Mouse (Mus musculus): ENCODE measurements around the gene Dgkh.
"Not testable (repeated sequence)": the region's sequence is repeated elsewhere in the genome, so short reads cannot be mapped to it uniquely, and the experiment has no call there.

Dgkh gene

GRCm38 (mm10) chr14:78732617-78733312, at the start of gene Dgkh:
Gene Dgkh, minus strand, starts transcription at chr14:78732776.
- peak; percentile 89 for DNase-seq (ENCODE audit: low spot score)

- no peak for DNase-seq (ENCODE audit: low spot score)
These were observed 44.6 kb upstream of the Dgkh start for GRCm38 (mm10) chr14:78777215-78777614.

GRCm38 (mm10) chr14:78776659-78777058, 44.1 kb upstream of the Dgkh start:
- no peak for DNase-seq (ENCODE audit: low spot score)

- DNase-seq (ENCODE audit: low spot score): no peak
These were observed 43.1 kb upstream of the Dgkh start for GRCm38 (mm10) chr14:78775699-78776098.

- no peak for DNase-seq (ENCODE audit: low spot score)
These were observed 42.6 kb upstream of the Dgkh start for GRCm38 (mm10) chr14:78775226-78775625.

GRCm38 (mm10) chr14:78770457-78770856, 37.9 kb upstream of the Dgkh start:
- no peak for DNase-seq (ENCODE audit: low spot score)

- no peak for DNase-seq (ENCODE audit: low spot score)
These were observed 28.5 kb upstream of the Dgkh start for GRCm38 (mm10) chr14:78761064-78761463.

- no peak for DNase-seq (ENCODE audit: low spot score)
These were observed 26.9 kb upstream of the Dgkh start for GRCm38 (mm10) chr14:78759491-78759890.

- DNase-seq (ENCODE audit: low spot score): no peak
These were observed 22.7 kb upstream of the Dgkh start for GRCm38 (mm10) chr14:78755316-78755715.

GRCm38 (mm10) chr14:78748692-78749091, 16.1 kb upstream of the Dgkh start:
- no peak for DNase-seq (ENCODE audit: low spot score)

- no peak for DNase-seq (ENCODE audit: low spot score)
These were observed 15.5 kb upstream of the Dgkh start for GRCm38 (mm10) chr14:78747969-78748651.

- no peak for DNase-seq (ENCODE audit: low spot score)
These were observed 14.9 kb upstream of the Dgkh start for GRCm38 (mm10) chr14:78747454-78747853.

- DNase-seq (ENCODE audit: low spot score): no peak
These were observed 2.0 kb upstream of the Dgkh start for GRCm38 (mm10) chr14:78734605-78735004.

- not testable (repeated sequence) for DNase-seq (ENCODE audit: low spot score)
These were observed 1.6 kb upstream of the Dgkh start for GRCm38 (mm10) chr14:78734203-78734602.

GRCm38 (mm10) chr14:78733366-78734076, 945 bp upstream of the Dgkh start:
- peak; percentile 7 for DNase-seq (ENCODE audit: low spot score)

- peak; percentile 21 for DNase-seq (ENCODE audit: low spot score)
These were observed 542 bp downstream of the Dgkh start for GRCm38 (mm10) chr14:78731852-78732616.

GRCm38 (mm10) chr14:78731240-78731639, 1.3 kb downstream of the Dgkh start:
- peak; percentile 46 for DNase-seq (ENCODE audit: low spot score)

GRCm38 (mm10) chr14:78725976-78726375, 6.6 kb downstream of the Dgkh start:
- DNase-seq (ENCODE audit: low spot score): no peak

- DNase-seq (ENCODE audit: low spot score): no peak
These were observed 7.1 kb downstream of the Dgkh start for GRCm38 (mm10) chr14:78725307-78725956.

- DNase-seq (ENCODE audit: low spot score): peak; percentile 68
These were observed 7.9 kb downstream of the Dgkh start for GRCm38 (mm10) chr14:78724414-78725306.

GRCm38 (mm10) chr14:78723655-78724054, 8.9 kb downstream of the Dgkh start:
- DNase-seq (ENCODE audit: low spot score): not testable (repeated sequence)
